Mouse (Mus musculus) G1E (cell line): ENCODE results near the gene Il4i1.

Source experiments
- CTCF ChIP-seq: IDR thresholded peaks from 2 replicates; pipeline ENCODE4 v1.5.1; 2012; ENCODE audit warnings: low read depth, low read length, inconsistent platforms, mixed read lengths
- GATA1 ChIP-seq: IDR thresholded peaks from 2 replicates; pipeline ENCODE4 v1.6.1; 2012; ENCODE audit warnings: borderline replicate concordance, low read length, inconsistent platforms, mixed read lengths
- GATA2 ChIP-seq: IDR thresholded peaks from 2 replicates; pipeline ENCODE4 v1.6.1; 2012; ENCODE audit warnings: low read depth, low read length, inconsistent platforms, borderline replicate concordance
- POLR2AphosphoS5 ChIP-seq: IDR thresholded peaks from 2 replicates; pipeline ENCODE4 v1.6.1; 2012; ENCODE audit warnings: low read depth, low read length, inconsistent platforms; ENCODE audit not compliant: insufficient replicate concordance
- TAL1 ChIP-seq: conservative IDR thresholded peaks from 2 replicates; pipeline ENCODE4 v1.6.1; 2012; ENCODE audit warnings: low read depth, low read length, inconsistent platforms, mixed read lengths

DNA sequence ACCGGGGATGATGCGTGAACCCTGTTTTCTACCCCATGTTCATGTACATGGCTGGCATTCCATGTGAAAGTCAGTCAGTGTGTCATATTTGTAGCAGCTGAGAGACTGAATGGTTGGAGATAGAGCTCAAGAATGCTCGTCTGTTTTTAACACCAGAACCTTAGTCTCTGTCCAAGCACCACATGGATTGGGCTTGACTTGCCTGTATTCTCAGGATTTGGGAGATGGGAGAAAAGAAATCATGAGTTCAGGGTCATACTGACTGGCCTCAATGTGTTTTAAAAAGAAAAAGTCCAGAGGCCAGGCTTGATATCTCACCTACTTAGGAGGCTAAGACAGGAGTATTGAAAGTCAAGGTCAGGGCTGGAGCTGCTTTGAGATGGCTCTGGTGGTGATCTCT lies 1.3 kb downstream of the Il4i1 start:
- TF ChIP-seq CTCF (no peak), GATA1 (no peak), TAL1 (no peak), POLR2AphosphoS5 (no peak), GATA2 (no peak)
